Mouse (Mus musculus) liver, postnatal 0 days (tissue): ENCODE measurements around the gene Sytl1. TPM values are rescaled to one million over a fixed set of nuclear protein-coding genes. Genes with fewer than 3 reads are reported as not detected.
A peak's percentile ranks its signal among the peaks of the same experiment; 100 is the strongest.

ENCODE experiments used
- ATAC-seq: fragments of 200-750 bp; cut with Nextera tagmentation; 2 replicates; pipeline ENCODE4 v1.8.0; 2017; ENCODE audit warnings: mild to moderate bottlenecking, moderate library complexity
- DNase-seq: peaks from one replicate; pipeline ENCODE4 v3.0.0-alpha.2; 2016
- H3K27ac ChIP-seq: fragments of 300-500 bp; sonication (generic); 2 replicates; pipeline ENCODE4 v1.5.1; 2014; ENCODE audit warnings: antibody characterized with exemption, moderate library complexity, mild to moderate bottlenecking, low read depth
- H3K27me3 ChIP-seq: fragments of 300-500 bp; sonication (generic); 2 replicates; pipeline ENCODE4 v1.6.1; 2014; ENCODE audit warnings: low read length, control low read depth, mixed read lengths; ENCODE audit not compliant: insufficient read depth
- H3K36me3 ChIP-seq: fragments of 300-500 bp; sonication (generic); replicated peaks from 2 replicates; pipeline ENCODE4 v1.6.1; 2014; ENCODE audit warnings: mild to moderate bottlenecking, control low read depth, low read length, moderate library complexity, mixed read lengths; ENCODE audit not compliant: insufficient read depth
- H3K4me1 ChIP-seq: fragments of 300-500 bp; sonication (generic); 2 replicates; pipeline ENCODE4 v1.6.1; 2014; ENCODE audit warnings: antibody characterized with exemption, mild to moderate bottlenecking, control low read depth; ENCODE audit not compliant: insufficient read depth
- H3K4me2 ChIP-seq: fragments of 300-500 bp; sonication (generic); 2 replicates; pipeline ENCODE4 v1.6.1; 2014; ENCODE audit warnings: low read depth, mild to moderate bottlenecking, low read length, moderate library complexity, mixed read lengths
- H3K4me3 ChIP-seq: fragments of 300-500 bp; sonication (generic); 2 replicates; pipeline ENCODE4 v1.5.1; 2014; ENCODE audit warnings: low read depth, low read length
- H3K9ac ChIP-seq: fragments of 300-500 bp; sonication (generic); replicated peaks from 2 replicates; pipeline ENCODE4 v1.6.1; 2014; ENCODE audit warnings: mild to moderate bottlenecking, moderate library complexity
- H3K9me3 ChIP-seq: fragments of 300-500 bp; sonication (generic); 2 replicates; pipeline ENCODE4 v1.6.1; 2016; ENCODE audit warnings: mild to moderate bottlenecking, control low read depth, low read length, mixed read lengths
- CTCF ChIP-seq: sonication (generic); IDR thresholded peaks from 2 replicates; pipeline ENCODE4 v1.5.1; 2016; ENCODE audit warnings: antibody characterized with exemption, low read depth
- EP300 ChIP-seq: IDR thresholded peaks from 2 replicates; pipeline ENCODE4 v1.6.1; 2016; ENCODE audit warnings: antibody characterized with exemption, low read depth, mild to moderate bottlenecking
- WGBS: fragments of 180-500 bp; shearing (Covaris S2); extraction: QIAGEN DNeasy Blood & Tissue Kit; methylation state at CpG from one replicate; pipeline ENCODE4 v1.1.7; 2014; ENCODE audit not compliant: insufficient replicate concordance; 5-methylcytosine and 5-hydroxymethylcytosine counted together
- polyA plus RNA-seq: library from polyadenylated mRNA; unstranded; fragments of >200 nt; fragmentation: Nextera tagmentation; extraction: Ambion mirVana; gene quantifications from 2 replicates; pipeline ENCODE4 v1.2.1, GENCODE M21; 2015

Sytl1 gene
- polyA plus RNA-seq, 1 experiment from 2014 or later: 1.3 TPM

GRCm38 (mm10) chr4:133210023-133210787 lies 52.7 kb downstream of the Sytl1 start:
- no peaks in the 10 kb centered on the region for H3K9me3 ChIP-seq
- no peak overlapping the region for H3K27ac ChIP-seq
- peaks cover 47% of the 10 kb centered on the region for H3K27me3 ChIP-seq
- no peaks in the 10 kb centered on the region for H3K36me3 ChIP-seq
- TF ChIP-seq EP300 (no peak), CTCF (no peak)
- no peak overlapping the region for H3K4me3 ChIP-seq
- ATAC-seq: no peak
- no peak for DNase-seq
- 87% methylated on average over 24 of the region's 24 CpGs for WGBS
- no peak overlapping the region for H3K9ac ChIP-seq
- no peak overlapping the region for H3K4me2 ChIP-seq
- peaks cover 17% of the 10 kb centered on the region for H3K4me1 ChIP-seq

GRCm38 (mm10) chr4:133209366-133209765 lies 53.5 kb downstream of the Sytl1 start:
- Histone ChIP-seq H3K27me3 (peaks cover 46% of the 10 kb centered on the region), H3K4me3 (no peak overlapping the region), H3K4me1 (peaks cover 17% of the 10 kb centered on the region), H3K9ac (no peak overlapping the region), H3K36me3 (no peaks in the 10 kb centered on the region), H3K4me2 (no peak overlapping the region), H3K27ac (no peak overlapping the region), H3K9me3 (no peaks in the 10 kb centered on the region)
- TF ChIP-seq EP300 (no peak), CTCF (peak; percentile 91)
- peak; percentile 71 for DNase-seq
- 5% methylated on average over 11 of the region's 11 CpGs for WGBS
- ATAC-seq: no peak

GRCm38 (mm10) chr4:133204379-133204778 lies 58.5 kb downstream of the Sytl1 start:
- DNase-seq: peak; percentile 11
- H3K36me3 ChIP-seq: no peaks in the 10 kb centered on the region
- TF ChIP-seq EP300 (no peak), CTCF (no peak)
- 57% methylated on average over 7 of the region's 7 CpGs for WGBS
- H3K27ac ChIP-seq: no peak overlapping the region
- H3K4me1 ChIP-seq: peaks cover 12% of the 10 kb centered on the region
- no peak overlapping the region for H3K9ac ChIP-seq
- no peaks in the 10 kb centered on the region for H3K9me3 ChIP-seq
- no peak overlapping the region for H3K4me3 ChIP-seq
- H3K27me3 ChIP-seq: 0 out of 2 replicates have a peak, but pooled peaks cover 7% of the 10 kb centered on the region
- H3K4me2 ChIP-seq: no peak overlapping the region
- ATAC-seq: no peak

- ATAC-seq (no peak), DNase-seq (no peak)
- H3K4me3 ChIP-seq: no peak overlapping the region
- no peaks in the 10 kb centered on the region for H3K36me3 ChIP-seq
- 0 out of 2 replicates have a peak, but pooled peaks cover 2% of the 10 kb centered on the region for H3K27me3 ChIP-seq
- no peak overlapping the region for H3K4me2 ChIP-seq
- no peaks in the 10 kb centered on the region for H3K9me3 ChIP-seq
- WGBS: 50% methylated on average over 3 of the region's 3 CpGs
- H3K27ac ChIP-seq: no peak overlapping the region
- no peak overlapping the region for H3K9ac ChIP-seq
- H3K4me1 ChIP-seq: peaks cover 16% of the 10 kb centered on the region
- TF ChIP-seq CTCF (no peak), EP300 (no peak)
These were observed 59.3 kb downstream of the Sytl1 start for GRCm38 (mm10) chr4:133203591-133203990.

Other genes with a start within 250 kb of the Sytl1 start
- gene Wasf2, start 132.6 kb downstream of the Sytl1 start, polyA plus RNA-seq: 35.8 and 43.1 TPM in 2 replicates
- 0.25 and 0.39 TPM in 2 replicates for gene Cd164l2, start 51.0 kb downstream of the Sytl1 start, polyA plus RNA-seq
- gene Gpr3, start 50.6 kb downstream of the Sytl1 start, polyA plus RNA-seq: not detected in 2 replicates
- 1.2 and 1.3 TPM in 2 replicates for gene Map3k6, start 22.3 kb downstream of the Sytl1 start, polyA plus RNA-seq
- 29.6 and 30.8 TPM in 2 replicates for gene Tmem222, start 14.7 kb upstream of the Sytl1 start, polyA plus RNA-seq
- 5.3 and 5.5 TPM in 2 replicates for gene Wdtc1, start 90.4 kb upstream of the Sytl1 start, polyA plus RNA-seq
- gene Slc9a1, start 106.6 kb upstream of the Sytl1 start, polyA plus RNA-seq: 1.8 TPM in 2 replicates
- gene Tent5b, start 217.0 kb upstream of the Sytl1 start, polyA plus RNA-seq: 0.07 and 0.08 TPM in 2 replicates
- gene Trnp1, start 235.4 kb upstream of the Sytl1 start, polyA plus RNA-seq: 0.34 TPM in 1 of 2 replicates, not detected in the other